Mouse (Mus musculus): ENCODE results near the gene Adh6a. TPM values are rescaled to one million over a fixed set of nuclear protein-coding genes. Genes with fewer than 3 reads are reported as not detected.

The Adh6a gene
- polyA plus RNA-seq, 1 experiment from 2014 or later: not detected

- no peaks in the 10 kb centered on the region for H3K9me3 ChIP-seq (ENCODE audit: control insufficient read depth, low read length)
- no peaks in the 10 kb centered on the region for H3K36me3 ChIP-seq (ENCODE audit: control insufficient read depth, insufficient read depth, low read length)
- no peak overlapping the region for H3K4me2 ChIP-seq (ENCODE audit: low read length)
- no peak overlapping the region for H3K9ac ChIP-seq (ENCODE audit: low read depth, low read length)
- H3K27me3 ChIP-seq (replicated peaks; ENCODE audit: control insufficient read depth, insufficient read depth, low read length): no peaks in the 10 kb centered on the region
- H3K4me1 ChIP-seq (ENCODE audit: control insufficient read depth, insufficient read depth, low read depth, low read length): no peaks in the 10 kb centered on the region
- H3K4me3 ChIP-seq (ENCODE audit: low read length): no peak overlapping the region
- WGBS: 56% methylated on average over 2 of the region's 2 CpGs
- no peak for ATAC-seq
- no peak overlapping the region for H3K27ac ChIP-seq (ENCODE audit: low read depth, low read length)
These were observed 22.4 kb upstream of the Adh6a start for GRCm38 (mm10) chr3:138290672-138291071.

GRCm38 (mm10) chr3:138291529-138292117, 21.5 kb upstream of the Adh6a start:
- Histone ChIP-seq H3K4me1 (ENCODE audit: control insufficient read depth, insufficient read depth, low read depth, low read length) (no peaks in the 10 kb centered on the region), H3K27me3 (replicated peaks; ENCODE audit: control insufficient read depth, insufficient read depth, low read length) (no peaks in the 10 kb centered on the region), H3K4me2 (ENCODE audit: low read length) (no peak overlapping the region), H3K9ac (ENCODE audit: low read depth, low read length) (no peak overlapping the region), H3K9me3 (ENCODE audit: control insufficient read depth, low read length) (no peaks in the 10 kb centered on the region), H3K4me3 (ENCODE audit: low read length) (no peak overlapping the region), H3K27ac (ENCODE audit: low read depth, low read length) (no peak overlapping the region), H3K36me3 (ENCODE audit: control insufficient read depth, insufficient read depth, low read length) (no peaks in the 10 kb centered on the region)
- 93% methylated on average over 4 of the region's 4 CpGs for WGBS
- ATAC-seq: no peak

- ATAC-seq: no peak
- Histone ChIP-seq H3K27me3 (replicated peaks; ENCODE audit: control insufficient read depth, insufficient read depth, low read length) (no peaks in the 10 kb centered on the region), H3K9me3 (ENCODE audit: control insufficient read depth, low read length) (peaks cover 8% of the 10 kb centered on the region), H3K27ac (ENCODE audit: low read depth, low read length) (no peak overlapping the region), H3K36me3 (ENCODE audit: control insufficient read depth, insufficient read depth, low read length) (no peaks in the 10 kb centered on the region), H3K4me1 (ENCODE audit: control insufficient read depth, insufficient read depth, low read depth, low read length) (no peaks in the 10 kb centered on the region), H3K4me2 (ENCODE audit: low read length) (no peak overlapping the region), H3K4me3 (ENCODE audit: low read length) (no peak overlapping the region), H3K9ac (ENCODE audit: low read depth, low read length) (no peak overlapping the region)
- 88% methylated on average over 7 of the region's 7 CpGs for WGBS
These were observed 19.7 kb upstream of the Adh6a start for GRCm38 (mm10) chr3:138293298-138293895.

GRCm38 (mm10) chr3:138300130-138300529, 13.0 kb upstream of the Adh6a start:
- Histone ChIP-seq H3K27me3 (replicated peaks; ENCODE audit: control insufficient read depth, insufficient read depth, low read length) (no peaks in the 10 kb centered on the region), H3K4me1 (ENCODE audit: control insufficient read depth, insufficient read depth, low read depth, low read length) (no peaks in the 10 kb centered on the region), H3K9me3 (ENCODE audit: control insufficient read depth, low read length) (peaks cover 8% of the 10 kb centered on the region), H3K36me3 (ENCODE audit: control insufficient read depth, insufficient read depth, low read length) (no peaks in the 10 kb centered on the region), H3K4me3 (ENCODE audit: low read length) (no peak overlapping the region), H3K9ac (ENCODE audit: low read depth, low read length) (no peak overlapping the region), H3K4me2 (ENCODE audit: low read length) (no peak overlapping the region), H3K27ac (ENCODE audit: low read depth, low read length) (no peak overlapping the region)
- WGBS: 94% methylated on average over 9 of the region's 9 CpGs
- ATAC-seq: no peak

GRCm38 (mm10) chr3:138302676-138303075, 10.4 kb upstream of the Adh6a start:
- peaks cover 8% of the 10 kb centered on the region for H3K9me3 ChIP-seq (ENCODE audit: control insufficient read depth, low read length)
- no peak overlapping the region for H3K27ac ChIP-seq (ENCODE audit: low read depth, low read length)
- peaks cover 3% of the 10 kb centered on the region; the same call in 1 of the 2 replicates for H3K4me1 ChIP-seq (ENCODE audit: control insufficient read depth, insufficient read depth, low read depth, low read length)
- no peak overlapping the region for H3K4me3 ChIP-seq (ENCODE audit: low read length)
- no peak overlapping the region for H3K9ac ChIP-seq (ENCODE audit: low read depth, low read length)
- WGBS: 41% methylated on average over 4 of the region's 4 CpGs
- no peak for ATAC-seq
- no peak overlapping the region for H3K4me2 ChIP-seq (ENCODE audit: low read length)
- H3K36me3 ChIP-seq (ENCODE audit: control insufficient read depth, insufficient read depth, low read length): no peaks in the 10 kb centered on the region
- H3K27me3 ChIP-seq (replicated peaks; ENCODE audit: control insufficient read depth, insufficient read depth, low read length): no peaks in the 10 kb centered on the region

- Histone ChIP-seq H3K27me3 (replicated peaks; ENCODE audit: control insufficient read depth, insufficient read depth, low read length) (no peaks in the 10 kb centered on the region), H3K27ac (ENCODE audit: low read depth, low read length) (no peak overlapping the region), H3K36me3 (ENCODE audit: control insufficient read depth, insufficient read depth, low read length) (no peaks in the 10 kb centered on the region), H3K9me3 (ENCODE audit: control insufficient read depth, low read length) (no peaks in the 10 kb centered on the region), H3K9ac (ENCODE audit: low read depth, low read length) (no peak overlapping the region), H3K4me3 (ENCODE audit: low read length) (no peak overlapping the region), H3K4me2 (ENCODE audit: low read length) (no peak overlapping the region), H3K4me1 (ENCODE audit: control insufficient read depth, insufficient read depth, low read depth, low read length) (peaks cover 3% of the 10 kb centered on the region; the same call in 1 of the 2 replicates)
- ATAC-seq: no peak
- 92% methylated on average over 6 of the region's 6 CpGs for WGBS
These were observed 9.2 kb upstream of the Adh6a start for GRCm38 (mm10) chr3:138303771-138304488.

GRCm38 (mm10) chr3:138304489-138304871, 8.6 kb upstream of the Adh6a start:
- H3K27ac ChIP-seq (ENCODE audit: low read depth, low read length): no peak overlapping the region
- ATAC-seq: no peak
- no peaks in the 10 kb centered on the region for H3K9me3 ChIP-seq (ENCODE audit: control insufficient read depth, low read length)
- no peak overlapping the region for H3K4me3 ChIP-seq (ENCODE audit: low read length)
- 53% methylated on average over 4 of the region's 4 CpGs for WGBS
- no peak overlapping the region for H3K4me2 ChIP-seq (ENCODE audit: low read length)
- peaks cover 3% of the 10 kb centered on the region; the same call in 1 of the 2 replicates for H3K4me1 ChIP-seq (ENCODE audit: control insufficient read depth, insufficient read depth, low read depth, low read length)
- no peak overlapping the region for H3K9ac ChIP-seq (ENCODE audit: low read depth, low read length)
- H3K36me3 ChIP-seq (ENCODE audit: control insufficient read depth, insufficient read depth, low read length): no peaks in the 10 kb centered on the region
- H3K27me3 ChIP-seq (replicated peaks; ENCODE audit: control insufficient read depth, insufficient read depth, low read length): no peaks in the 10 kb centered on the region

GRCm38 (mm10) chr3:138305486-138306289, 7.4 kb upstream of the Adh6a start:
- ATAC-seq: no peak

GRCm38 (mm10) chr3:138306290-138306683, 6.8 kb upstream of the Adh6a start:
- no peaks in the 10 kb centered on the region for H3K9me3 ChIP-seq (ENCODE audit: control insufficient read depth, low read length)
- no peak overlapping the region for H3K4me2 ChIP-seq (ENCODE audit: low read length)
- H3K27ac ChIP-seq (ENCODE audit: low read depth, low read length): no peak overlapping the region
- H3K9ac ChIP-seq (ENCODE audit: low read depth, low read length): no peak overlapping the region
- 0 out of 2 replicates have a peak, but pooled peaks have one; percentile 68 for ATAC-seq
- H3K4me1 ChIP-seq (ENCODE audit: control insufficient read depth, insufficient read depth, low read depth, low read length): peaks cover 3% of the 10 kb centered on the region; the same call in 1 of the 2 replicates
- no peaks in the 10 kb centered on the region for H3K36me3 ChIP-seq (ENCODE audit: control insufficient read depth, insufficient read depth, low read length)
- H3K4me3 ChIP-seq (ENCODE audit: low read length): no peak overlapping the region
- no peaks in the 10 kb centered on the region for H3K27me3 ChIP-seq (replicated peaks; ENCODE audit: control insufficient read depth, insufficient read depth, low read length)
- WGBS: 39% methylated on average over 8 of the region's 8 CpGs

More at GRCm38 (mm10) chr3:138305486-138306289, 7.4 kb upstream of the Adh6a start:
- Histone ChIP-seq H3K9ac (ENCODE audit: low read depth, low read length) (no peak overlapping the region), H3K4me3 (ENCODE audit: low read length) (no peak overlapping the region), H3K27me3 (replicated peaks; ENCODE audit: control insufficient read depth, insufficient read depth, low read length) (no peaks in the 10 kb centered on the region), H3K36me3 (ENCODE audit: control insufficient read depth, insufficient read depth, low read length) (no peaks in the 10 kb centered on the region), H3K27ac (ENCODE audit: low read depth, low read length) (no peak overlapping the region), H3K4me1 (ENCODE audit: control insufficient read depth, insufficient read depth, low read depth, low read length) (peaks cover 3% of the 10 kb centered on the region; the same call in 1 of the 2 replicates), H3K9me3 (ENCODE audit: control insufficient read depth, low read length) (no peaks in the 10 kb centered on the region), H3K4me2 (ENCODE audit: low read length) (no peak overlapping the region)
- whole genome bisulfite sequencing: 67% methylated on average over 10 of the region's 10 CpGs

Data from hindbrain, embryonic 16.5 days (tissue).